Mouse (Mus musculus) midbrain, embryonic 13.5 days (tissue): ENCODE data around the gene Rhebl1. TPM values are rescaled to one million over a fixed set of nuclear protein-coding genes. Genes with fewer than 3 reads are reported as not detected.
A peak's percentile ranks its signal among the peaks of the same experiment; 100 is the strongest.

Experiments
- ATAC-seq: fragments of 200-750 bp; cut with Nextera tagmentation; 2 replicates; pipeline ENCODE4 v1.8.0; 2017; ENCODE audit warnings: mild to moderate bottlenecking, moderate TSS enrichment, moderate library complexity
- H3K27ac ChIP-seq: fragments of 300-500 bp; sonication (generic); 2 replicates; pipeline ENCODE4 v1.5.1; 2015; ENCODE audit warnings: inconsistent platforms, mild to moderate bottlenecking, moderate library complexity
- H3K27me3 ChIP-seq: fragments of 300-500 bp; sonication (generic); 2 replicates; pipeline ENCODE4 v1.6.1; 2015; ENCODE audit warnings: mild to moderate bottlenecking, inconsistent platforms
- H3K36me3 ChIP-seq: fragments of 300-500 bp; sonication (generic); 2 replicates; pipeline ENCODE4 v1.6.1; 2015; ENCODE audit warnings: mild to moderate bottlenecking, inconsistent platforms
- H3K4me1 ChIP-seq: fragments of 300-500 bp; sonication (generic); replicated peaks from 2 replicates; pipeline ENCODE4 v1.6.1; 2015; ENCODE audit warnings: inconsistent platforms
- H3K4me2 ChIP-seq: fragments of 300-500 bp; sonication (generic); replicated peaks from 2 replicates; pipeline ENCODE4 v1.6.1; 2015; ENCODE audit warnings: moderate library complexity, mild to moderate bottlenecking, inconsistent platforms
- H3K4me3 ChIP-seq: fragments of 300-500 bp; sonication (generic); replicated peaks from 2 replicates; pipeline ENCODE4 v1.5.1; 2015; ENCODE audit warnings: mild to moderate bottlenecking, inconsistent platforms
- H3K9ac ChIP-seq: fragments of 300-500 bp; sonication (generic); replicated peaks from 2 replicates; pipeline ENCODE4 v1.6.1; 2015; ENCODE audit warnings: mild to moderate bottlenecking, inconsistent platforms
- H3K9me3 ChIP-seq: fragments of 300-500 bp; sonication (generic); 2 replicates; pipeline ENCODE4 v1.6.1; 2016; ENCODE audit warnings: mild to moderate bottlenecking, inconsistent platforms
- WGBS: fragments of 180-500 bp; shearing (Covaris S2); methylation state at CpG from one replicate; pipeline ENCODE4 v1.1.7; 2015; 5-methylcytosine and 5-hydroxymethylcytosine counted together
- polyA plus RNA-seq: library from polyadenylated mRNA; unstranded; fragments of >200 nt; fragmentation: Nextera tagmentation; extraction: Ambion mirVana; gene quantifications from 2 replicates; pipeline ENCODE4 v1.2.1, GENCODE M21; 2015

The Rhebl1 gene
- polyA plus RNA-seq, 1 experiment from 2014 or later, result 33.9 TPM

- no peak for ATAC-seq
- peak overlapping the region; percentile 100 for H3K4me2 ChIP-seq
- WGBS, result 32% methylated on average over 11 of the region's 11 CpGs
- peak overlapping the region; percentile 100 for H3K4me3 ChIP-seq
- H3K9ac ChIP-seq, result peak overlapping the region; percentile 99
- H3K4me1 ChIP-seq, result peaks cover 50% of the 10 kb centered on the region
- peaks cover 31% of the 10 kb centered on the region for H3K36me3 ChIP-seq
- no peaks in the 10 kb centered on the region for H3K9me3 ChIP-seq
- H3K27ac ChIP-seq, result no peak overlapping the region
- no peaks in the 10 kb centered on the region for H3K27me3 ChIP-seq
Measured at GRCm38 (mm10) chr15:98868346-98869063, 25.8 kb downstream of the Rhebl1 start.

- H3K4me3 ChIP-seq, result peak overlapping the region; percentile 100
- ATAC-seq, result no peak
- no peaks in the 10 kb centered on the region for H3K27me3 ChIP-seq
- H3K4me2 ChIP-seq, result peak overlapping the region; percentile 100
- peaks cover 43% of the 10 kb centered on the region for H3K36me3 ChIP-seq
- peaks cover 40% of the 10 kb centered on the region for H3K4me1 ChIP-seq
- H3K27ac ChIP-seq, result no peak overlapping the region
- 78% methylated on average over 6 of the region's 6 CpGs for WGBS
- H3K9me3 ChIP-seq, result no peaks in the 10 kb centered on the region
- 0 out of 2 replicates have a peak overlapping the region, but pooled peaks have one; percentile 2 for H3K9ac ChIP-seq
Measured at GRCm38 (mm10) chr15:98867321-98867720, 27.0 kb downstream of the Rhebl1 start.

- no peak overlapping the region for H3K4me3 ChIP-seq
- no peak for ATAC-seq
- no peak overlapping the region for H3K27ac ChIP-seq
- H3K4me2 ChIP-seq, result no peak overlapping the region
- peaks cover 51% of the 10 kb centered on the region for H3K36me3 ChIP-seq
- H3K9me3 ChIP-seq, result no peaks in the 10 kb centered on the region
- no peaks in the 10 kb centered on the region for H3K27me3 ChIP-seq
- WGBS, result 90% methylated on average over 5 of the region's 5 CpGs
- peaks cover 40% of the 10 kb centered on the region for H3K4me1 ChIP-seq
- no peak overlapping the region for H3K9ac ChIP-seq
Measured at GRCm38 (mm10) chr15:98866501-98866900, 27.8 kb downstream of the Rhebl1 start.

GRCm38 (mm10) chr15:98865771-98866170 is 28.6 kb downstream of the Rhebl1 start:
- Histone ChIP-seq H3K36me3 (peaks cover 59% of the 10 kb centered on the region), H3K27ac (no peak overlapping the region), H3K4me2 (no peak overlapping the region), H3K9ac (no peak overlapping the region), H3K4me3 (no peak overlapping the region), H3K9me3 (no peaks in the 10 kb centered on the region), H3K4me1 (peaks cover 40% of the 10 kb centered on the region), H3K27me3 (no peaks in the 10 kb centered on the region)
- ATAC-seq, result no peak
- 93% methylated on average over 8 of the region's 8 CpGs for WGBS

- no peak for ATAC-seq
- Histone ChIP-seq H3K9ac (no peak overlapping the region), H3K4me3 (no peak overlapping the region), H3K27me3 (no peaks in the 10 kb centered on the region), H3K36me3 (peaks cover 67% of the 10 kb centered on the region), H3K4me2 (no peak overlapping the region), H3K4me1 (peaks cover 34% of the 10 kb centered on the region), H3K27ac (no peak overlapping the region), H3K9me3 (no peaks in the 10 kb centered on the region)
- WGBS, result 97% methylated on average over 6 of the region's 6 CpGs
Measured at GRCm38 (mm10) chr15:98864951-98865350, 29.4 kb downstream of the Rhebl1 start.

- no peaks in the 10 kb centered on the region for H3K27me3 ChIP-seq
- H3K4me1 ChIP-seq, result peaks cover 20% of the 10 kb centered on the region
- H3K36me3 ChIP-seq, result peaks cover 81% of the 10 kb centered on the region
- H3K9ac ChIP-seq, result no peak overlapping the region
- ATAC-seq, result no peak
- no peak overlapping the region for H3K4me3 ChIP-seq
- H3K9me3 ChIP-seq, result no peaks in the 10 kb centered on the region
- H3K4me2 ChIP-seq, result no peak overlapping the region
- no peak overlapping the region for H3K27ac ChIP-seq
- WGBS, result 93% methylated on average over 12 of the region's 12 CpGs
Measured at GRCm38 (mm10) chr15:98863451-98863958, 30.8 kb downstream of the Rhebl1 start.

- Histone ChIP-seq H3K4me3 (no peak overlapping the region), H3K36me3 (peaks cover 98% of the 10 kb centered on the region), H3K27me3 (no peaks in the 10 kb centered on the region), H3K27ac (no peak overlapping the region), H3K9me3 (no peaks in the 10 kb centered on the region), H3K4me1 (peaks cover 3% of the 10 kb centered on the region), H3K9ac (no peak overlapping the region), H3K4me2 (no peak overlapping the region)
- 90% methylated on average over 21 of the region's 21 CpGs for WGBS
- no peak for ATAC-seq
Measured at GRCm38 (mm10) chr15:98861701-98862410, 32.5 kb downstream of the Rhebl1 start.

- H3K36me3 ChIP-seq, result peaks cover 100% of the 10 kb centered on the region
- no peaks in the 10 kb centered on the region for H3K4me1 ChIP-seq
- no peak overlapping the region for H3K27ac ChIP-seq
- H3K4me3 ChIP-seq, result no peak overlapping the region
- H3K9me3 ChIP-seq, result no peaks in the 10 kb centered on the region
- ATAC-seq, result no peak
- WGBS, result 95% methylated on average over 18 of the region's 18 CpGs
- no peaks in the 10 kb centered on the region for H3K27me3 ChIP-seq
- no peak overlapping the region for H3K9ac ChIP-seq
- H3K4me2 ChIP-seq, result no peak overlapping the region
Measured at GRCm38 (mm10) chr15:98860921-98861320, 33.4 kb downstream of the Rhebl1 start.

- ATAC-seq, result no peak
- H3K4me3 ChIP-seq, result no peak overlapping the region
- H3K4me2 ChIP-seq, result no peak overlapping the region
- no peaks in the 10 kb centered on the region for H3K9me3 ChIP-seq
- H3K9ac ChIP-seq, result no peak overlapping the region
- 89% methylated on average over 9 of the region's 9 CpGs for WGBS
- H3K27me3 ChIP-seq, result no peaks in the 10 kb centered on the region
- no peaks in the 10 kb centered on the region for H3K4me1 ChIP-seq
- H3K27ac ChIP-seq, result no peak overlapping the region
- H3K36me3 ChIP-seq, result peaks cover 100% of the 10 kb centered on the region
Measured at GRCm38 (mm10) chr15:98859319-98860043, 34.9 kb downstream of the Rhebl1 start.

GRCm38 (mm10) chr15:98854214-98854613 is 40.1 kb downstream of the Rhebl1 start:
- Histone ChIP-seq H3K4me1 (no peaks in the 10 kb centered on the region), H3K36me3 (peaks cover 100% of the 10 kb centered on the region)
- WGBS, result 95% methylated on average over 16 of the region's 16 CpGs

GRCm38 (mm10) chr15:98853161-98853937 is 41.0 kb downstream of the Rhebl1 start:
- H3K9me3 ChIP-seq, result no peaks in the 10 kb centered on the region
- no peak overlapping the region for H3K9ac ChIP-seq
- H3K27me3 ChIP-seq, result no peaks in the 10 kb centered on the region
- WGBS, result 94% methylated on average over 28 of the region's 28 CpGs
- H3K4me1 ChIP-seq, result no peaks in the 10 kb centered on the region
- no peak overlapping the region for H3K4me2 ChIP-seq
- no peak overlapping the region for H3K4me3 ChIP-seq
- H3K27ac ChIP-seq, result no peak overlapping the region
- 0 out of 2 replicates have a peak, but pooled peaks have one; percentile 32 for ATAC-seq
- H3K36me3 ChIP-seq, result peaks cover 100% of the 10 kb centered on the region

More at GRCm38 (mm10) chr15:98854214-98854613, 40.1 kb downstream of the Rhebl1 start:
- ATAC-seq, result no peak
- no peak overlapping the region for H3K9ac ChIP-seq
- H3K4me2 ChIP-seq, result no peak overlapping the region
- H3K27me3 ChIP-seq, result no peaks in the 10 kb centered on the region
- no peak overlapping the region for H3K27ac ChIP-seq
- no peak overlapping the region for H3K4me3 ChIP-seq
- H3K9me3 ChIP-seq, result no peaks in the 10 kb centered on the region
